Mouse (Mus musculus): ENCODE data around the gene Gm13769.
"Not testable (repeated sequence)": the region's sequence is repeated elsewhere in the genome, so short reads cannot be mapped to it uniquely, and the experiment has no call there.

Gene Gm13769

GRCm38 (mm10) chr2:90321900-90322299 lies at the start of gene Gm13769:
Gm13769 (plus strand) TSS chr2:90322200.
- not testable (repeated sequence) for DNase-seq (ENCODE audit: low spot score)

- no peak for DNase-seq (ENCODE audit: low spot score)
Observed at GRCm38 (mm10) chr2:90292741-90293140, 29.3 kb upstream of the Gm13769 start, which contains the start of gene Olfr1272. Olfr1272 (minus strand) TSS chr2:90292841.

GRCm38 (mm10) chr2:90346694-90347093 lies 24.7 kb downstream of the Gm13769 start:
- DNase-seq (ENCODE audit: low spot score): not testable (repeated sequence)

- not testable (repeated sequence) for DNase-seq (ENCODE audit: low spot score)
Observed at GRCm38 (mm10) chr2:90351047-90351446, 29.0 kb downstream of the Gm13769 start.

GRCm38 (mm10) chr2:90351540-90351939 lies 29.5 kb downstream of the Gm13769 start:
- not testable (repeated sequence) for DNase-seq (ENCODE audit: low spot score)

GRCm38 (mm10) chr2:90359229-90359628 lies 37.2 kb downstream of the Gm13769 start:
- not testable (repeated sequence) for DNase-seq (ENCODE audit: low spot score)

GRCm38 (mm10) chr2:90360199-90360598 lies 38.2 kb downstream of the Gm13769 start:
- not testable (repeated sequence) for DNase-seq (ENCODE audit: low spot score)

Measured in yolk sac, embryonic 10.5 days (tissue).